Mouse (Mus musculus) cerebellum, adult 2 months (tissue): ENCODE measurements around the gene Scaper. TPM values are rescaled to one million over a fixed set of nuclear protein-coding genes. Genes with fewer than 3 reads are reported as not detected.

Experiments used
- DNase-seq, 2 experiments: peaks; one replicate each; pipeline ENCODE4 v3.0.0; 2021
- H3K27ac ChIP-seq: fragments of 200-500 bp; 2 replicates; pipeline ENCODE4 v1.5.1; 2012; ENCODE audit warnings: low read length, control low read depth, inconsistent platforms; ENCODE audit not compliant: insufficient read depth
- H3K27me3 ChIP-seq: fragments of 200-500 bp; 2 replicates; pipeline ENCODE4 v1.6.1; 2012; ENCODE audit warnings: inconsistent platforms, mild to moderate bottlenecking, low read length, moderate library complexity; ENCODE audit not compliant: control insufficient read depth, insufficient read depth
- H3K4me1 ChIP-seq: fragments of 200-500 bp; 2 replicates; pipeline ENCODE4 v1.6.1; 2011; ENCODE audit warnings: low read length; ENCODE audit not compliant: control insufficient read depth, insufficient read depth
- H3K4me3 ChIP-seq: fragments of 200-500 bp; replicated peaks from 2 replicates; pipeline ENCODE3; 2011; ENCODE audit warnings: mild to moderate bottlenecking, low read depth, low read length, control low read depth; ENCODE audit not compliant: insufficient read depth
- CTCF ChIP-seq: fragments of 200-500 bp; IDR thresholded peaks from 2 replicates; pipeline ENCODE4 v1.5.1; 2011; ENCODE audit warnings: low read depth, mild to moderate bottlenecking, control low read depth, low read length, moderate library complexity, borderline replicate concordance; ENCODE audit not compliant: insufficient read depth
- POLR2A ChIP-seq: fragments of 200-500 bp; IDR thresholded peaks from 2 replicates; pipeline ENCODE4 v1.6.1; 2011; ENCODE audit warnings: low read length, control low read depth, borderline replicate concordance; ENCODE audit not compliant: insufficient read depth
- WGBS: fragments of 180-500 bp; shearing (Covaris S2); methylation state at CpG from one replicate; pipeline ENCODE4 v1.1.7; 2018; 5-methylcytosine and 5-hydroxymethylcytosine counted together
- polyA plus RNA-seq: library from polyadenylated mRNA; depleted of rRNA; stranded (reverse); fragments of >200 nt; gene quantifications from 2 replicates; pipeline ENCODE4 v1.2.3, GENCODE M21; 2012

The Scaper gene
- polyA plus RNA-seq, 1 experiment = 11.5 TPM

GRCm38 (mm10) chr9:55542366-55543325, 395.3 kb downstream of the Scaper start:
- WGBS = 7% methylated on average over 59 of the region's 59 CpGs
- no peak overlapping the region for H3K4me3 ChIP-seq
- H3K27me3 ChIP-seq = peaks cover 37% of the 10 kb centered on the region; the same call in 1 of the 2 replicates
- TF ChIP-seq POLR2A = no peak
- no peak for TF ChIP-seq CTCF
- no peak overlapping the region for H3K27ac ChIP-seq
- no peaks in the 10 kb centered on the region for H3K4me1 ChIP-seq
- DNase-seq = peak in 1 of 2 experiments; percentile 42

GRCm38 (mm10) chr9:55541681-55542365, 396.1 kb downstream of the Scaper start:
- WGBS = 3% methylated on average over 59 of the region's 59 CpGs
- no peak for TF ChIP-seq CTCF
- TF ChIP-seq POLR2A = no peak
- Histone ChIP-seq H3K27ac (no peak overlapping the region), H3K27me3 (peaks cover 37% of the 10 kb centered on the region; the same call in 1 of the 2 replicates), H3K4me3 (no peak overlapping the region), H3K4me1 (no peaks in the 10 kb centered on the region)
- peak; percentile 15 to 47 for DNase-seq

GRCm38 (mm10) chr9:55540888-55541287, 397.0 kb downstream of the Scaper start:
- DNase-seq = peak; percentile 17 to 41
- Histone ChIP-seq H3K4me1 (no peaks in the 10 kb centered on the region), H3K27me3 (peaks cover 34% of the 10 kb centered on the region; the same call in 1 of the 2 replicates), H3K4me3 (no peak overlapping the region), H3K27ac (no peak overlapping the region)
- 2% methylated on average over 27 of the region's 28 CpGs for WGBS
- TF ChIP-seq POLR2A (no peak), CTCF (no peak)

- no peak overlapping the region for H3K27ac ChIP-seq
- peaks cover 34% of the 10 kb centered on the region; the same call in 1 of the 2 replicates for H3K27me3 ChIP-seq
- no peaks in the 10 kb centered on the region for H3K4me1 ChIP-seq
- 3% methylated on average over 12 of the region's 12 CpGs for WGBS
- no peak for TF ChIP-seq CTCF
- no peak for TF ChIP-seq POLR2A
- no peak overlapping the region for H3K4me3 ChIP-seq
- peak in 1 of 2 experiments; percentile 45 for DNase-seq
These were observed 397.5 kb downstream of the Scaper start for GRCm38 (mm10) chr9:55540391-55540770.

- no peak for TF ChIP-seq CTCF
- TF ChIP-seq POLR2A = no peak
- H3K4me3 ChIP-seq = no peak overlapping the region
- H3K27ac ChIP-seq = no peak overlapping the region
- H3K4me1 ChIP-seq = no peaks in the 10 kb centered on the region
- 7% methylated on average over 31 of the region's 31 CpGs for WGBS
- peaks cover 34% of the 10 kb centered on the region; the same call in 1 of the 2 replicates for H3K27me3 ChIP-seq
- peak; percentile 17 to 31 for DNase-seq
These were observed 398.1 kb downstream of the Scaper start for GRCm38 (mm10) chr9:55539661-55540390.

- 19% methylated on average over 1 of the region's 1 CpGs for WGBS
- Histone ChIP-seq H3K27me3 (peaks cover 32% of the 10 kb centered on the region; the same call in 1 of the 2 replicates), H3K27ac (no peak overlapping the region), H3K4me1 (no peaks in the 10 kb centered on the region), H3K4me3 (no peak overlapping the region)
- no peak for DNase-seq
- TF ChIP-seq POLR2A = no peak
These were observed 398.9 kb downstream of the Scaper start for GRCm38 (mm10) chr9:55539006-55539405.

GRCm38 (mm10) chr9:55538377-55538776, 399.5 kb downstream of the Scaper start, which contains the start of gene Isl2:
Isl2 (plus strand) TSS chr9:55538672.
- 20% methylated on average over 4 of the region's 4 CpGs for WGBS
- H3K27me3 ChIP-seq = peaks cover 28% of the 10 kb centered on the region; the same call in 1 of the 2 replicates
- no peak within 1 kb of the TSS for H3K27ac ChIP-seq
- DNase-seq = peak in 1 of 2 experiments; percentile 11
- TF ChIP-seq CTCF = no peak
- TF ChIP-seq POLR2A = no peak
- H3K4me3 ChIP-seq = no peak within 1 kb of the TSS
- no peaks in the 10 kb centered on the region for H3K4me1 ChIP-seq
